In the genomic region with DNA sequence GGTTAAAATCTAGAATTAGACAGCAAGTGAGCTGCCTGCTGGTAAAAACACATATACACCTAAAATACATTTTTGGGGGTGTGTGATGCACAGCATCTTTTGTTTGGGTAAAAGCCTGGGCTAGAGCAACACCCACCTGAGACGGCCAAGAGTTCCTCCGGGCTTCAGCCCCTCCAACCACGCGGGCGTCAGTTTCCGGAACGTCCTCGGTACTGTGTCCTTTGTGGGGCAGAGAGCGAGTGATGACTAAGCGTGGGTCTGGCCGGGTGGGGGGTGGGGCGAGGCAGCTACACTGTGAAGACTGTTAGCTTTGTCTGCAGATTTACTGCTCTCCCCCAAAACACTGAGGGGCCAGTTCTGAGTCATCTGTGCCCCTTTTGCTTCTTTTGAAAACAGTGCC, we compare ENCODE assay signal across 8 mouse cellular contexts. TPM values are rescaled to one million over a fixed set of nuclear protein-coding genes. Genes with fewer than 3 reads are reported as not detected.
DNase-seq lines count a peak whose midpoint lies in the region; ATAC-seq and TF ChIP-seq lines count a peak whose summit lies in the region.

No protein-coding gene starts in this region.

- no peak for TF ChIP-seq CTCF in lung, postnatal 0 days (IDR thresholded peaks at IDR 0.05)
- TF ChIP-seq CTCF in liver, embryonic 14.5 days (IDR thresholded peaks at IDR 0.05; ENCODE audit: low read depth) = no peak
- no peak for TF ChIP-seq CTCF in layer of hippocampus, adult 2 months (conservative IDR thresholded peaks at IDR 0.05)

- no peak overlapping the region for H3K4me3 ChIP-seq in lung, postnatal 0 days (ENCODE audit: low read depth, low read length)
- peak overlapping the region in 1 of 2 experiments; percentile 26; a peak in 3 of 4 replicates for H3K4me3 ChIP-seq in liver, embryonic 14.5 days (ENCODE audit: insufficient read depth in 1 of 2, low read depth in 2 of 2, low read length in 2 of 2)
- no peak overlapping the region for H3K4me3 ChIP-seq in layer of hippocampus, adult 2 months

- H3K4me2 ChIP-seq in lung, postnatal 0 days (replicated peaks; ENCODE audit: low read depth, low read length) = no peak overlapping the region
- H3K4me2 ChIP-seq in liver, embryonic 14.5 days (ENCODE audit: low read depth) = peak overlapping the region; percentile 52

- H3K9ac ChIP-seq in lung, postnatal 0 days (replicated peaks; ENCODE audit: low read depth) = no peak overlapping the region
- H3K9ac ChIP-seq in liver, embryonic 14.5 days (replicated peaks) = no peak overlapping the region; the same call in 1 of the 2 replicates

- TF ChIP-seq EP300 in lung, postnatal 0 days (IDR thresholded peaks at IDR 0.05) = no peak
- TF ChIP-seq EP300 in liver, embryonic 14.5 days (IDR thresholded peaks at IDR 0.05; ENCODE audit: low read depth) = no peak

- no peak overlapping the region for H3K27ac ChIP-seq in lung, postnatal 0 days (ENCODE audit: low read length)
- H3K27ac ChIP-seq in liver, embryonic 14.5 days = no peak overlapping the region
- H3K27ac ChIP-seq in layer of hippocampus, adult 2 months = no peak overlapping the region

- no peak for DNase-seq in lung, postnatal 0 days (ENCODE audit: low spot score)
- no peak for DNase-seq in lung, postnatal 4 days
- DNase-seq in adrenal gland, postnatal 14 days = peak; percentile 79
- no peak for DNase-seq in liver, embryonic 14.5 days (ENCODE audit: low read depth in 3 of 3, low spot score in 3 of 3)
- peak; percentile 44 for DNase-seq in thymus, postnatal 25 days
- no peak for DNase-seq in kidney, adult 18-20 months
- no peak for DNase-seq in layer of hippocampus, adult 2 months (ENCODE audit: low spot score in 2 of 2)
- DNase-seq in layer of hippocampus, postnatal 25 days (ENCODE audit: extremely low spot score in 1 of 2, low spot score in 1 of 2) = no peak

- 36% methylated on average over 12 of the region's 12 CpGs for WGBS in lung, postnatal 0 days
- 4% methylated on average over 12 of the region's 12 CpGs for WGBS in liver, embryonic 14.5 days (ENCODE audit: insufficient replicate concordance)

- no peaks in the 10 kb centered on the region for H3K27me3 ChIP-seq in lung, postnatal 0 days (replicated peaks; ENCODE audit: insufficient read depth, low read length)
- no peaks in the 10 kb centered on the region for H3K27me3 ChIP-seq in liver, embryonic 14.5 days (ENCODE audit: control insufficient read depth, insufficient read depth, low read length)

- H3K36me3 ChIP-seq in lung, postnatal 0 days (ENCODE audit: insufficient read depth, low read length) = no peaks in the 10 kb centered on the region
- no peaks in the 10 kb centered on the region for H3K36me3 ChIP-seq in liver, embryonic 14.5 days (replicated peaks; ENCODE audit: control insufficient read depth, insufficient read depth, low read depth)

- peak; percentile 17; the same call in 1 of the 2 replicates for ATAC-seq in lung, postnatal 0 days
- peak; percentile 47 for ATAC-seq in liver, embryonic 14.5 days (ENCODE audit: insufficient read depth)

- H3K4me1 ChIP-seq in lung, postnatal 0 days (ENCODE audit: insufficient read depth, low read depth, low read length) = no peaks in the 10 kb centered on the region
- H3K4me1 ChIP-seq in liver, embryonic 14.5 days (replicated peaks; ENCODE audit: control insufficient read depth in 2 of 2, insufficient read depth in 2 of 2, low read length in 1 of 2) = peaks cover 10 to 30% of the 10 kb centered on the region in 2 experiments

- no peaks in the 10 kb centered on the region; the same call in 1 of the 2 replicates for H3K9me3 ChIP-seq in lung, postnatal 0 days (ENCODE audit: low read length)
- peaks cover 5% of the 10 kb centered on the region; the same call in 1 of the 2 replicates for H3K9me3 ChIP-seq in liver, embryonic 14.5 days (ENCODE audit: control insufficient read depth, low read length)

RNA-seq across cellular contexts. Expression of a gene that starts 0.7 kb away (rescaled TPM):
- 5.0 and 11.4 TPM in 2 replicates for polyA plus RNA-seq in lung, postnatal 0 days (2015; fragmentation: Nextera tagmentation; extraction: Ambion mirVana)
- total RNA-seq in adrenal gland, postnatal 14 days (2021) = 26.1 and 32.9 TPM in 2 replicates
- polyA plus RNA-seq in liver, embryonic 14.5 days (2012; rRNA removed) = 8.1 and 9.5 TPM in 2 replicates
- polyA plus RNA-seq in liver, embryonic 14.5 days (2014; fragmentation: Nextera tagmentation; extraction: Ambion mirVana) = 11.5 and 13.8 TPM in 2 replicates
- 1 to 10 TPM; 1.3 TPM for total RNA-seq in layer of hippocampus, adult 2 months (2021)
- total RNA-seq in layer of hippocampus, postnatal 25 days (2021) = 1 to 10 TPM; 1.6 to 1.8 TPM

RNA-seq across cellular contexts. Expression of a gene that starts 17.6 kb away (rescaled TPM):
- 4.2 and 4.5 TPM in 2 replicates for polyA plus RNA-seq in lung, postnatal 0 days (2015; fragmentation: Nextera tagmentation; extraction: Ambion mirVana)
- total RNA-seq in adrenal gland, postnatal 14 days (2021) = 3.6 and 14.8 TPM in 2 replicates
- polyA plus RNA-seq in liver, embryonic 14.5 days (2012; rRNA removed) = 16.5 and 17.5 TPM in 2 replicates
- 12.7 and 15.2 TPM in 2 replicates for polyA plus RNA-seq in liver, embryonic 14.5 days (2014; fragmentation: Nextera tagmentation; extraction: Ambion mirVana)
- 1 to 10 TPM; 5.3 to 5.6 TPM for total RNA-seq in layer of hippocampus, adult 2 months (2021)
- total RNA-seq in layer of hippocampus, postnatal 25 days (2021) = 1 to 10 TPM; 5.7 to 6.0 TPM

RNA-seq across cellular contexts. Expression of a gene that starts 42.2 kb away (rescaled TPM):
- polyA plus RNA-seq in lung, postnatal 0 days (2015; fragmentation: Nextera tagmentation; extraction: Ambion mirVana) = 1.2 TPM in 2 replicates
- total RNA-seq in adrenal gland, postnatal 14 days (2021) = 8.1 and 11.9 TPM in 2 replicates
- polyA plus RNA-seq in liver, embryonic 14.5 days (2012; rRNA removed) = 0.36 and 0.47 TPM in 2 replicates
- polyA plus RNA-seq in liver, embryonic 14.5 days (2014; fragmentation: Nextera tagmentation; extraction: Ambion mirVana) = 0.73 and 0.84 TPM in 2 replicates
- 1 to 10 TPM; 5.6 to 7.0 TPM for total RNA-seq in layer of hippocampus, adult 2 months (2021)
- total RNA-seq in layer of hippocampus, postnatal 25 days (2021) = 1 to 10 TPM; 5.7 to 6.5 TPM

RNA-seq across cellular contexts. Expression of a gene that starts 50.2 kb away (rescaled TPM):
- polyA plus RNA-seq in lung, postnatal 0 days (2015; fragmentation: Nextera tagmentation; extraction: Ambion mirVana) = 65.6 and 71.8 TPM in 2 replicates
- 45.7 and 50.1 TPM in 2 replicates for total RNA-seq in adrenal gland, postnatal 14 days (2021)
- 7.3 TPM in 2 replicates for polyA plus RNA-seq in liver, embryonic 14.5 days (2012; rRNA removed)
- polyA plus RNA-seq in liver, embryonic 14.5 days (2014; fragmentation: Nextera tagmentation; extraction: Ambion mirVana) = 6.8 and 7.0 TPM in 2 replicates
- 1 to 10 TPM; 1.1 to 1.7 TPM for total RNA-seq in layer of hippocampus, adult 2 months (2021)
- 1 to 10 TPM in 1 of 2 experiments, under 1 TPM in 1; 0.98 to 1.8 TPM for total RNA-seq in layer of hippocampus, postnatal 25 days (2021)

Comparison
In these comparisons a context has a peak if more than half of its experiments do, and no peak if none do; other contexts are left out.
1. DNase-seq: peak in adrenal gland, postnatal 14 days (single experiment) and thymus, postnatal 25 days (single experiment); none in lung, postnatal 0 days (single experiment), lung, postnatal 4 days (0 of 2), liver, embryonic 14.5 days (0 of 3), kidney, adult 18-20 months (single experiment), layer of hippocampus, adult 2 months (0 of 2) and layer of hippocampus, postnatal 25 days (0 of 2).